Mouse (Mus musculus): Measurements from ENCODE around the gene Itfg1.

The Itfg1 gene

DNA sequence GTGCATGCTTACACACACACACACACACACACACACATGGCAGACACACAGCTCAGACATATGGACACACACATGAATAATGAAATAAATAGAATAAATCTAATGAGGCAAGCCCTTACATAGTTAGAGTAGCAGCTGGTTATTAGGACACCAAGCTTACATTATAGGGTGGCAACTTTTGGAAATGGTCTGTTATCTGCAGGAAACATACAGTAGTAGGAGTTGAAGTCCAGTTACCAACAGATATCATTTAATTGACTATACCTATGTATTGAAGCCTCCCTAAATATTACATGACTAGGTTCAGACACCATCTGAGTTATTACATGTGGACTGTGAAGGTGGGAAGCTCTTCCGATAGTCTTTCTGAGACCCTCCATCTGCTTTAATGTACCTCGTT lies 95.7 kb downstream of the Itfg1 start:
- in situ Hi-C loops (cut with MseI, MboI): no loop called here

GRCm38 (mm10) chr8:85730545-85730944 lies 110.2 kb downstream of the Itfg1 start:
- in situ Hi-C loops (cut with MseI, MboI): no loop called here

DNA sequence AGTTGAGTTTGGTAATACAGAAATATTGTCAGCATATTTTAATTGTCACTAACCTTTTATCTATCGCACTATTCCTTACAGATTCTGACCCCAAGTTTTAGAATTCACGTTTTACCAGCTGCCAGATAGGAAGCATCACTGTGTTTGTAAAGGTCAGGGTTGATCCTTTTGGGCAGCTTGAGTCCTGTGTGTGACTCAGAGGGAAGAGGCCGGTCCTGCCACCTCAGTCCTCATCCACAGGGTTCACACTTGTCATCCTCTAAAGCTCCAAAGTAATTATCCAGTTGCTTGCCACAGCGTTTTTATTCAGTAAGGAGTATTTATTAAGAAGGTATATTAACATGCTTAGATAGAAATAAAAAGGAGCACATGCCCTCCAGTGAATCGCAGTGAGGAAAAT lies 123.5 kb downstream of the Itfg1 start:
- in situ Hi-C loops (cut with MseI, MboI): no loop called here

GRCm38 (mm10) chr8:85716696-85717095 lies 124.0 kb downstream of the Itfg1 start:
- in situ Hi-C loops (cut with MseI, MboI): no loop called here

- in situ Hi-C loops (cut with MseI, MboI): no loop called here
Measured at GRCm38 (mm10) chr8:85706988-85707387, 133.7 kb downstream of the Itfg1 start.

- in situ Hi-C loops (cut with MseI, MboI): no loop called here
Measured at GRCm38 (mm10) chr8:85700751-85701351, 139.9 kb downstream of the Itfg1 start, which contains the start of gene Neto2. TSS of gene Neto2 (minus strand) at chr8:85700924.

GRCm38 (mm10) chr8:85700101-85700750 lies 140.5 kb downstream of the Itfg1 start:
- in situ Hi-C loops (cut with MseI, MboI): no loop called here

GRCm38 (mm10) chr8:85699051-85699450 lies 141.7 kb downstream of the Itfg1 start:
- in situ Hi-C loops (cut with MseI, MboI): loop anchor here (10.0 to 25.0 kb wide), 2 partner anchors 886 to 888 kb away; partner anchors contain the start of gene Abcc12 (in 2 of the 2)
